ENCODE assay signal across 14 mouse cellular contexts in genomic region chr17:15445421-15445820, GRCm38 (mm10).
"Had no signal": no experiment of that assay in that cellular context is flagged by ENCODE, and none has a peak within 500 bp of the region (broad histone marks: within the 10 kb centered on the region; RNA-seq: fewer than 3 reads in every experiment).

No protein-coding gene starts in this region.

- H3K4me3 ChIP-seq: neural tube, embryonic 12.5 days; neural tube, embryonic 13.5 days; neural tube, embryonic 15.5 days; stomach, embryonic 15.5 days had no signal

- H3K36me3 ChIP-seq: neural tube, embryonic 12.5 days; neural tube, embryonic 13.5 days; neural tube, embryonic 15.5 days; stomach, embryonic 15.5 days had no signal

- H3K27ac ChIP-seq: neural tube, embryonic 12.5 days; neural tube, embryonic 13.5 days; neural tube, embryonic 15.5 days; stomach, embryonic 15.5 days; stomach, postnatal 0 days had no signal

- H3K9me3 ChIP-seq: neural tube, embryonic 12.5 days; neural tube, embryonic 13.5 days; neural tube, embryonic 15.5 days; stomach, embryonic 15.5 days had no signal

- DNase-seq: retina, postnatal 1 day; right cerebral cortex, adult 18-20 months; right cerebral cortex, postnatal 14 days; right cerebral cortex, postnatal 25 days; right cerebral cortex, postnatal 4 days; spleen, adult 18-20 months; thymus, adult 18-20 months; thymus, postnatal 14 days; thymus, postnatal 25 days had no signal

- H3K27me3 ChIP-seq: neural tube, embryonic 12.5 days; neural tube, embryonic 13.5 days; neural tube, embryonic 15.5 days; stomach, embryonic 15.5 days had no signal
